Mouse (Mus musculus) c-Kit-negative CD71-positive TER-119-positive erythroid progenitor cells, embryonic 14.5 days (primary cell): ENCODE measurements around the gene Zglp1.

ENCODE experiments used
- DNase-seq: peaks from one replicate; pipeline ENCODE4 v3.0.0-alpha.2; 2013; ENCODE audit warnings: low read depth, low spot score

Gene Zglp1

GRCm38 (mm10) chr9:21026849-21027248 lies 40.0 kb downstream of the Zglp1 start:
- DNase-seq = no peak

GRCm38 (mm10) chr9:21025258-21025810 lies 41.6 kb downstream of the Zglp1 start:
- no peak for DNase-seq

- DNase-seq = no peak
Observed at GRCm38 (mm10) chr9:21022726-21023125, 44.2 kb downstream of the Zglp1 start.

- no peak for DNase-seq
Observed at GRCm38 (mm10) chr9:21022288-21022687, 44.6 kb downstream of the Zglp1 start.

- no peak for DNase-seq
Observed at GRCm38 (mm10) chr9:21021363-21021762, 45.5 kb downstream of the Zglp1 start.

GRCm38 (mm10) chr9:21018600-21018999 lies 48.3 kb downstream of the Zglp1 start:
- DNase-seq = no peak

- no peak for DNase-seq
Observed at GRCm38 (mm10) chr9:21017177-21017575, 49.7 kb downstream of the Zglp1 start.

- no peak for DNase-seq
Observed at GRCm38 (mm10) chr9:21016331-21017176, 50.3 kb downstream of the Zglp1 start.

GRCm38 (mm10) chr9:21015571-21016130 lies 51.2 kb downstream of the Zglp1 start, which contains the start of gene Icam1:
Gene Icam1, plus strand, starts transcription at chr9:21015985.
- no peak for DNase-seq

GRCm38 (mm10) chr9:21014691-21015570 lies 52.0 kb downstream of the Zglp1 start:
- DNase-seq = no peak
